Mouse (Mus musculus) hindbrain, postnatal 0 days (tissue): ENCODE data around the gene Cmtm7. TPM values are rescaled to one million over a fixed set of nuclear protein-coding genes. Genes with fewer than 3 reads are reported as not detected.
A peak's percentile ranks its signal among the peaks of the same experiment; 100 is the strongest.

ENCODE experiments used
- ATAC-seq: fragments of 200-750 bp; cut with Nextera tagmentation; 2 replicates; pipeline ENCODE4 v1.8.0; 2017; ENCODE audit warnings: mild to moderate bottlenecking, moderate TSS enrichment, moderate library complexity
- DNase-seq: peaks from one replicate; pipeline ENCODE4 v3.0.0-alpha.2; 2015; ENCODE audit warnings: low spot score
- H3K27ac ChIP-seq: fragments of 300-500 bp; sonication (generic); 2 replicates; pipeline ENCODE4 v1.5.1; 2014; ENCODE audit warnings: mild to moderate bottlenecking
- H3K27me3 ChIP-seq: fragments of 300-500 bp; sonication (generic); 2 replicates; pipeline ENCODE4 v1.6.1; 2014; ENCODE audit warnings: low read length, mixed read lengths; ENCODE audit not compliant: insufficient read depth
- H3K36me3 ChIP-seq: fragments of 300-500 bp; sonication (generic); 2 replicates; pipeline ENCODE4 v1.6.1; 2014; ENCODE audit warnings: low read length, mixed read lengths; ENCODE audit not compliant: insufficient read depth
- H3K4me1 ChIP-seq: fragments of 300-500 bp; sonication (generic); 2 replicates; pipeline ENCODE4 v1.6.1; 2014; ENCODE audit warnings: antibody characterized with exemption, low read length, mixed read lengths; ENCODE audit not compliant: insufficient read depth
- H3K4me2 ChIP-seq: fragments of 300-500 bp; sonication (generic); 2 replicates; pipeline ENCODE4 v1.6.1; 2014; ENCODE audit warnings: low read depth, mild to moderate bottlenecking, low read length, moderate library complexity, mixed read lengths
- H3K4me3 ChIP-seq: fragments of 300-500 bp; sonication (generic); 2 replicates; pipeline ENCODE4 v1.5.1; 2014; ENCODE audit warnings: low read length
- H3K9ac ChIP-seq: fragments of 300-500 bp; sonication (generic); replicated peaks from 2 replicates; pipeline ENCODE4 v1.6.1; 2014; ENCODE audit warnings: mild to moderate bottlenecking, low read length, moderate library complexity, mixed read lengths
- H3K9me3 ChIP-seq: fragments of 300-500 bp; sonication (generic); 2 replicates; pipeline ENCODE4 v1.6.1; 2016; ENCODE audit warnings: low read length, mixed read lengths
- CTCF ChIP-seq: IDR thresholded peaks from 2 replicates; pipeline ENCODE4 v1.5.1; 2016; ENCODE audit warnings: antibody characterized with exemption, control low read depth, low read depth
- WGBS: fragments of 180-500 bp; shearing (Covaris S2); extraction: QIAGEN DNeasy Blood & Tissue Kit; methylation state at CpG from one replicate; pipeline ENCODE4 v1.1.7; 2014; 5-methylcytosine and 5-hydroxymethylcytosine counted together
- polyA plus RNA-seq: library from polyadenylated mRNA; unstranded; fragments of >200 nt; fragmentation: Nextera tagmentation; extraction: Ambion mirVana; gene quantifications from 2 replicates; pipeline ENCODE4 v1.2.1, GENCODE M21; 2015
- total RNA-seq: library from RNA; depleted of rRNA; stranded (reverse); fragments of >200 nt; gene quantifications from 2 replicates; pipeline ENCODE4 v1.2.3, GENCODE M21; 2014

Cmtm7 gene
- total and polyA plus RNA-seq, 2 experiments from 2014 or later = 11.8 to 21.1 TPM

DNA sequence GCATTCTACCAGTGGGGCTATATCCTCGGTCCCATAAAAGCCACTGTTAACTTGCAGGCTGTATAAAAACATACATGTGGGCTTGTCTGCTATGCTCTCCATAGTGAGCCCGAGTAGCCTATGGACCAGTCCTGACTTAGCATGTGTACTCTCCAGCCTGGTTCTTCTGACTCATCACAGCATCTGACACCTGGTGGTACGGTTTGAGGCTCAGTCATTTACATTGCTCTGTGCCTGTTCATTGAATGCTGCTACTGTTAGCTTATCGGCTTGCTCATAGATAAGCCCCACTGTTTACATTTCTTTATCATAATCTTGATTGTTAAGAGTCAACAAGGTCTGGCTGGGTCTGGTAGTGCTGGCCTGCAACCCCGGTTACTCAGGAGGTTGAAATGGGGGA is 27.0 kb upstream of the Cmtm7 start:
- H3K27me3 ChIP-seq = no peaks in the 10 kb centered on the region
- H3K9me3 ChIP-seq = no peaks in the 10 kb centered on the region
- no peak overlapping the region for H3K27ac ChIP-seq
- H3K36me3 ChIP-seq = no peaks in the 10 kb centered on the region
- no peak overlapping the region for H3K9ac ChIP-seq
- no peak overlapping the region for H3K4me3 ChIP-seq
- WGBS = 88% methylated on average over 5 of the region's 5 CpGs
- no peak for ATAC-seq
- no peaks in the 10 kb centered on the region for H3K4me1 ChIP-seq
- TF ChIP-seq CTCF = no peak
- no peak overlapping the region for H3K4me2 ChIP-seq
- DNase-seq = no peak

DNA sequence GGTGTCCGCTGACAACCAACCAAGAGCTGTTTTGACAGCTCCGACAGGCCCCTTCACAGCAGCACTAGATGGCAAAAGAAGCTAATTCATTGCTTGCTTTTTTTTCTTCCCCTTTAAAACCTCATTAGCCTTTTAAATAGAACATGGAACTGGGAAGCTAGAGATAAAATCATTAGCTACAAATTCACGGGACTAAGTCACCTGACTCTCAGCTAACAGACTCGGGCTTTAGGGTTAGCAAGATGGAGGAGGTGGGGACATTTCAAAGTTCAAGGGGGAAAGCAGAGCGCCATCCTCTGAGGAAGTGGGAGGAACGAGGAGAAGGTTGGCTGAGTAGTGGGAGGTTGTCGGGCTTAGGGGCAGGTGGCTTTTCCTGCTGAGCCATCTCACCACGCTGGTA is 25.6 kb upstream of the Cmtm7 start:
- ATAC-seq (no peak), DNase-seq (no peak)
- 68% methylated on average over 8 of the region's 8 CpGs for WGBS
- no peaks in the 10 kb centered on the region for H3K27me3 ChIP-seq
- H3K4me1 ChIP-seq = no peaks in the 10 kb centered on the region
- no peaks in the 10 kb centered on the region for H3K36me3 ChIP-seq
- H3K4me3 ChIP-seq = no peak overlapping the region
- H3K4me2 ChIP-seq = no peak overlapping the region
- H3K9ac ChIP-seq = no peak overlapping the region
- TF ChIP-seq CTCF = no peak
- H3K27ac ChIP-seq = no peak overlapping the region
- no peaks in the 10 kb centered on the region for H3K9me3 ChIP-seq

DNA sequence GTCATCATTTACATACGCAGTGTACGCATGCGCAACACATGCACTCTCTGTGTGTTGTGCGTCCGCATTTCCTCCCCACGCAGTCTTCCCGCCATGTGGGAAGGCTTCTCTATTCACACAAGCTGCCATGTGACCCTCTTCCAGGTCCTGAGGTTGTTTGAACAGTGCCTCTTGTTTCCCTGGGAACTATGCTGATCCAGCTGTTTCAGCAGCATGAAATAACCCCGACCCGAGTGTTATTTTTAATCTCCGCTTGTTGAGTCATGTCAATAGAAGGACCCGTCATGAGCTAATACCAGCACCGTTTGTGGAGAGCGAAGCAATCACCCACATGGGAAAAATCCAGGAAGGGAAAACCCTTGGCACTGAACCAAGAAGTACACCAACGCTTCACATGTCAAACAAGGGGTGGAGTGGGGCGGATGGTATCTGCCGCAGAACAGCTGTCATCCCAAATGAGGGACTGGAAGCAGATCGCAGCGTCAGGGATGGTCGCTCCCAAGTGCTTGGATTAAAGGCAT is 23.6 kb upstream of the Cmtm7 start:
- WGBS = 55% methylated on average over 19 of the region's 19 CpGs
- peak; percentile 62 for DNase-seq
- no peak for TF ChIP-seq CTCF
- Histone ChIP-seq H3K27ac (no peak overlapping the region), H3K36me3 (no peaks in the 10 kb centered on the region), H3K4me3 (no peak overlapping the region), H3K4me1 (no peaks in the 10 kb centered on the region), H3K9ac (no peak overlapping the region), H3K27me3 (no peaks in the 10 kb centered on the region), H3K4me2 (no peak overlapping the region), H3K9me3 (no peaks in the 10 kb centered on the region)
- ATAC-seq = 0 out of 2 replicates have a peak, but pooled peaks have one; percentile 29

DNA sequence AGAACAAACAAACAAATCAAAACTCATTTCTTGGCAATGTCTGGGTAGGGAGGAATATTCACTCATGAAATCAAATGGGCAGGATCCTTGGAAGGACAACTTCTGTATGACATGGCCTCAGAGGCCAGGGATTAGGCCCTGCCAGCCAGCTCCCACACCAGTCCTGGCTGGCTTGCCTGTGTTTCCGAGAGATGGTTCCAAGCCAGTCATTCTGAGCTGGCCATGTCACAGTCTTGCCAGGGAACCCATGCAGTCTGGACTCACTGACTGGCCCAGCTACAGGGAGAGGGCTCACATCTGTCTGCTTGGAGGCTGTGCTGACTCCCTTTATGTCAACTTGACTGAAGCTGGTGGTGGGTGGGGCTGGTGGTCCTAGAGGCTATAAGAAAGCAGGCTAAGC is 20.5 kb upstream of the Cmtm7 start:
- no peak overlapping the region for H3K27ac ChIP-seq
- H3K9me3 ChIP-seq = no peaks in the 10 kb centered on the region
- no peak overlapping the region for H3K9ac ChIP-seq
- no peak overlapping the region for H3K4me3 ChIP-seq
- no peaks in the 10 kb centered on the region for H3K27me3 ChIP-seq
- ATAC-seq = no peak
- H3K4me2 ChIP-seq = no peak overlapping the region
- no peak for DNase-seq
- no peaks in the 10 kb centered on the region for H3K4me1 ChIP-seq
- WGBS = 43% methylated on average over 1 of the region's 1 CpGs
- H3K36me3 ChIP-seq = no peaks in the 10 kb centered on the region
- TF ChIP-seq CTCF = no peak

DNA sequence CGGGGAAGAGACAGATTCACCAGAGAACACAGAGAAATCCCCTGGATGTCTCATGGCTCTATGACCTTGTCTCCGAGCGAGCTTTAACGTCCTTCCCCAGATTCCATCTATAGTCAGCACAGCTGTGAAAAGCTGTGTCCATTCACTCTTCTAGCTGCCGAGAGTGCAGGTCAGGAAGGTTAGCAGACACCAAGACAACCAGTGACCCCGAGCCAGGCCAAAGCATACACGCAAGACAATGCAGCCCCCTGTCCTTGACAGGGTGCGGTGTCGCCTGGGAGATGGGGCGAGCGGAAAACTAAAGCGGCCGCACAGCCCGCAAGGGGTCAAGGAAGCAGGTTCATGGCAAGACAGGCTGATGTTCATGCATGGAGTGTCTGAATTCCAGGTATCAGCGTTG is 19.6 kb upstream of the Cmtm7 start:
- H3K27ac ChIP-seq = no peak overlapping the region
- no peaks in the 10 kb centered on the region for H3K9me3 ChIP-seq
- H3K4me3 ChIP-seq = no peak overlapping the region
- ATAC-seq (no peak), DNase-seq (no peak)
- no peak for TF ChIP-seq CTCF
- H3K4me1 ChIP-seq = no peaks in the 10 kb centered on the region
- WGBS = 25% methylated on average over 15 of the region's 15 CpGs
- no peak overlapping the region for H3K4me2 ChIP-seq
- no peak overlapping the region for H3K9ac ChIP-seq
- H3K36me3 ChIP-seq = no peaks in the 10 kb centered on the region
- no peaks in the 10 kb centered on the region for H3K27me3 ChIP-seq

DNA sequence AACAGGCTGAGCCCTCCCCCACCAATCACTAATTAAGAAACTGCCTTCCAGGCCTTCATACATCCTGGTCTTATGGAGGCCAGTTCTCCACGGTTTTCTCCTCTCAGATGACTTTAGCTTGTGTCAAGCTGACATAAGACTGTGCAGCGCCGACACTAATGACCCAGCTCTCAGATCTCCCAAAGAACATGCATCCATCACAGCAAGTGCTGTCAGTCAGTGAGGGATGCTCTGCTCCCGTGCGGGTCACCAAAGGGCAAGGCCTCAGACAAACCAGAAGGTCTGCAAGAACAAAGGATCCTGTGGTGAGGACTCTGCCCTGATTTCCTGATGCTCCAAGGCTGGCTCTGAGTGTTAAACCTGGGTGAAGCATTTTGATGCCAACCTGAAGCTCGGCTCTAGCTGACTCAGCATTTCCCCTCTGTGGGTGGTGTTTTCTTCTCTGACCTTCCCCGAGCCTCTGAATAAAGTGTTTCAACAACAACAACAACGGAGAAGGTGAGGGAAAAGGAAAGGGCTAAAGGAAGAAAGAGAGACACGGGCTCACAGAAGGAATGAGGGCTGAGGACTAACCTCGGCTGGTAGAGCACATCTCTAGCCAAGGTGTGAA is 17.9 kb upstream of the Cmtm7 start:
- no peak overlapping the region for H3K9ac ChIP-seq
- no peak overlapping the region for H3K4me2 ChIP-seq
- H3K4me1 ChIP-seq = no peaks in the 10 kb centered on the region
- no peaks in the 10 kb centered on the region for H3K27me3 ChIP-seq
- TF ChIP-seq CTCF = no peak
- H3K9me3 ChIP-seq = no peaks in the 10 kb centered on the region
- H3K36me3 ChIP-seq = no peaks in the 10 kb centered on the region
- H3K4me3 ChIP-seq = no peak overlapping the region
- DNase-seq (no peak), ATAC-seq (no peak)
- H3K27ac ChIP-seq = no peak overlapping the region
- 38% methylated on average over 10 of the region's 10 CpGs for WGBS

DNA sequence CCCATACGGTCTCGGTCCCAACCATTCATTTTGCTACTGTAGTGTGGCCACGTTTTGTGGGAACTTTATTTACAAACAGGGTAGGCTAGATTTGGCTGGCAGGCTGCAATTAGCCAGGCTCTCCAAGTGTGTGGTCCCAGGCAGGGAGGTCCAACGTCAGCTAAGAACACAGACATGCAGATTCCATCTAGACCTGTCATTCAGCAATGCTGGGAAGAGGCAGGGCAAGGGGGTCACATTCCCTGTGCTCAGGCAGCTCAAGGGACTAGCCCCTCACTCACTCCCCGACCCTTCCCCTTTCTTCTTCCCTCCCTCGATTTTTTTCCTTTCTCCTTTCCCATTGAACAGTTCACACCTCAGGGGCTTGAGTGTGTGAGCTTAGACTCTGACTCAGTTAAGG is 17.2 kb upstream of the Cmtm7 start:
- H3K9ac ChIP-seq = no peak overlapping the region
- H3K27ac ChIP-seq = no peak overlapping the region
- no peaks in the 10 kb centered on the region for H3K27me3 ChIP-seq
- TF ChIP-seq CTCF = no peak
- H3K36me3 ChIP-seq = no peaks in the 10 kb centered on the region
- ATAC-seq (no peak), DNase-seq (no peak)
- H3K9me3 ChIP-seq = no peaks in the 10 kb centered on the region
- no peak overlapping the region for H3K4me3 ChIP-seq
- no peaks in the 10 kb centered on the region for H3K4me1 ChIP-seq
- WGBS = 36% methylated on average over 6 of the region's 6 CpGs
- H3K4me2 ChIP-seq = no peak overlapping the region
